Mouse (Mus musculus) megakaryocyte, adult 5-6 weeks (primary cell): ENCODE measurements at regions not wholly inside any gene's neighbourhood (a gene's known extent, or its start where the extent isn't known, plus 50 kb on each side); places are given as distances from the start of the nearest gene placed in this dataset.

Source experiments
- ATAC-seq: 2 replicates; pipeline ENCODE4 v1.8.0; 2016; ENCODE audit warnings: mild to moderate bottlenecking, inconsistent platforms; ENCODE audit not compliant: poor library complexity, severe bottlenecking

- ATAC-seq, result peak; percentile 69
Measured at GRCm38 (mm10) chr10:37338073-37338912, 199.6 kb upstream of the Marcks start.

- ATAC-seq, result peak; percentile 64
Measured at GRCm38 (mm10) chr10:37337172-37337620, 198.5 kb upstream of the Marcks start.

- peak; percentile 11; the same call in 1 of the 2 replicates for ATAC-seq
Measured at GRCm38 (mm10) chr10:37335148-37335547, 196.4 kb upstream of the Marcks start.

GRCm38 (mm10) chr10:37326168-37326534, 187.4 kb upstream of the Marcks start:
- no peak for ATAC-seq

GRCm38 (mm10) chr10:37325514-37326167, 186.9 kb upstream of the Marcks start:
- no peak for ATAC-seq

- ATAC-seq, result no peak
Measured at GRCm38 (mm10) chr10:37323689-37324088, 185.0 kb upstream of the Marcks start.

- no peak for ATAC-seq
Measured at GRCm38 (mm10) chr10:37322809-37323208, 184.1 kb upstream of the Marcks start.

GRCm38 (mm10) chr10:37322310-37322709, 183.6 kb upstream of the Marcks start:
- no peak for ATAC-seq

GRCm38 (mm10) chr10:37321171-37321570, 182.5 kb upstream of the Marcks start:
- peak; percentile 97 for ATAC-seq

- ATAC-seq, result no peak
Measured at GRCm38 (mm10) chr10:37319746-37320430, 181.2 kb upstream of the Marcks start.

- ATAC-seq, result no peak
Measured at GRCm38 (mm10) chr10:37316701-37317100, 178.0 kb upstream of the Marcks start.

- peak; percentile 48 for ATAC-seq
Measured at GRCm38 (mm10) chr10:37315804-37316203, 177.1 kb upstream of the Marcks start.

GRCm38 (mm10) chr10:37314746-37315430, 176.2 kb upstream of the Marcks start:
- peak; percentile 67 for ATAC-seq

- ATAC-seq, result no peak
Measured at GRCm38 (mm10) chr10:37313461-37313860, 174.7 kb upstream of the Marcks start.

GRCm38 (mm10) chr10:37310266-37310945, 171.7 kb upstream of the Marcks start:
- no peak for ATAC-seq

GRCm38 (mm10) chr10:37304656-37305055, 165.9 kb upstream of the Marcks start:
- ATAC-seq, result no peak

GRCm38 (mm10) chr10:37300181-37300889, 161.6 kb upstream of the Marcks start:
- no peak for ATAC-seq

- no peak for ATAC-seq
Measured at GRCm38 (mm10) chr10:37298689-37299421, 160.1 kb upstream of the Marcks start.

GRCm38 (mm10) chr10:37294231-37294630, 155.5 kb upstream of the Marcks start:
- no peak for ATAC-seq
